Mouse (Mus musculus) E14TG2a.4 (cell line): Measurements from ENCODE around the gene Chkb.

Source experiments
- CTCF ChIP-seq: conservative IDR thresholded peaks from 2 replicates; pipeline ENCODE4 v1.5.1; 2014; ENCODE audit warnings: low read length
- POU5F1 ChIP-seq: IDR thresholded peaks from 2 replicates; pipeline ENCODE4 v1.6.1; 2014; ENCODE audit warnings: low read length, borderline replicate concordance

- peak; percentile 34 for TF ChIP-seq CTCF
- TF ChIP-seq POU5F1 = no peak
These were observed 12.9 kb upstream of the Chkb start for GRCm38 (mm10) chr15:89442486-89443070.
